Mouse (Mus musculus) neural tube, embryonic 11.5 days (tissue): ENCODE results near the gene Aunip. TPM values are rescaled to one million over a fixed set of nuclear protein-coding genes. Genes with fewer than 3 reads are reported as not detected.

Source experiments
- ATAC-seq: fragments of 200-750 bp; cut with Nextera tagmentation; 2 replicates; pipeline ENCODE4 v1.8.0; 2017; ENCODE audit warnings: moderate number of reproducible peaks, mild to moderate bottlenecking, moderate TSS enrichment, moderate library complexity; ENCODE audit not compliant: insufficient read depth, low FRiP score, low TSS enrichment
- DNase-seq: peaks from one replicate; pipeline ENCODE4 v3.0.0-alpha.2; 2015; ENCODE audit warnings: low spot score
- H3K27ac ChIP-seq: fragments of 300-500 bp; sonication (generic); 2 replicates; pipeline ENCODE4 v1.5.1; 2014; ENCODE audit warnings: low read depth, mild to moderate bottlenecking, low read length
- H3K27me3 ChIP-seq: fragments of 300-500 bp; sonication (generic); 2 replicates; pipeline ENCODE4 v1.6.1; 2014; ENCODE audit warnings: mild to moderate bottlenecking, low read length, mixed read lengths; ENCODE audit not compliant: control insufficient read depth, insufficient read depth
- H3K36me3 ChIP-seq: fragments of 300-500 bp; sonication (generic); 2 replicates; pipeline ENCODE4 v1.6.1; 2014; ENCODE audit warnings: mild to moderate bottlenecking, low read length, moderate library complexity, mixed read lengths; ENCODE audit not compliant: control insufficient read depth, insufficient read depth
- H3K4me1 ChIP-seq: fragments of 300-500 bp; sonication (generic); 2 replicates; pipeline ENCODE4 v1.6.1; 2014; ENCODE audit warnings: low read length, mixed read lengths; ENCODE audit not compliant: control insufficient read depth, insufficient read depth
- H3K4me2 ChIP-seq: fragments of 300-500 bp; sonication (generic); 2 replicates; pipeline ENCODE4 v1.6.1; 2014; ENCODE audit warnings: low read depth, mild to moderate bottlenecking, moderate library complexity
- H3K4me3 ChIP-seq: fragments of 300-500 bp; sonication (generic); 2 replicates; pipeline ENCODE4 v1.5.1; 2014; ENCODE audit warnings: low read depth, low read length
- H3K9ac ChIP-seq: fragments of 300-500 bp; sonication (generic); 2 replicates; pipeline ENCODE4 v1.6.1; 2014; ENCODE audit warnings: mild to moderate bottlenecking, low read length
- H3K9me3 ChIP-seq: fragments of 300-500 bp; sonication (generic); 2 replicates; pipeline ENCODE4 v1.6.1; 2016; ENCODE audit warnings: low read length; ENCODE audit not compliant: control insufficient read depth
- WGBS: fragments of 180-500 bp; shearing (Covaris S2); extraction: QIAGEN DNeasy Blood & Tissue Kit; methylation state at CpG from one replicate; pipeline ENCODE4 v1.1.7; 2014; 5-methylcytosine and 5-hydroxymethylcytosine counted together
- polyA plus RNA-seq: library from polyadenylated mRNA; unstranded; fragments of >200 nt; fragmentation: Nextera tagmentation; extraction: Ambion mirVana; gene quantifications from 2 replicates; pipeline ENCODE4 v1.2.1, GENCODE M21; 2014

Gene Aunip
- polyA plus RNA-seq, 1 experiment from 2014 or later: 8.1 TPM

GRCm38 (mm10) chr4:134481270-134481669 is 29.5 kb upstream of the Aunip start:
- Histone ChIP-seq H3K9me3 (no peaks in the 10 kb centered on the region), H3K36me3 (peaks cover 2% of the 10 kb centered on the region; the same call in 1 of the 2 replicates), H3K9ac (no peak overlapping the region), H3K27ac (no peak overlapping the region), H3K4me2 (no peak overlapping the region), H3K4me3 (no peak overlapping the region), H3K27me3 (no peaks in the 10 kb centered on the region), H3K4me1 (no peaks in the 10 kb centered on the region)
- no peak for DNase-seq
- no peak for ATAC-seq
- WGBS: 65% methylated on average over 6 of the region's 6 CpGs

- Histone ChIP-seq H3K27me3 (no peaks in the 10 kb centered on the region), H3K4me1 (no peaks in the 10 kb centered on the region), H3K4me3 (no peak overlapping the region), H3K9me3 (no peaks in the 10 kb centered on the region), H3K36me3 (no peaks in the 10 kb centered on the region), H3K4me2 (no peak overlapping the region), H3K9ac (no peak overlapping the region), H3K27ac (no peak overlapping the region)
- no peak for ATAC-seq
- DNase-seq: no peak
- 71% methylated on average over 8 of the region's 8 CpGs for WGBS
Observed at GRCm38 (mm10) chr4:134482442-134482841, 28.4 kb upstream of the Aunip start.

- H3K27ac ChIP-seq: no peak overlapping the region
- ATAC-seq (no peak), DNase-seq (no peak)
- H3K36me3 ChIP-seq: no peaks in the 10 kb centered on the region
- no peak overlapping the region for H3K4me3 ChIP-seq
- 72% methylated on average over 6 of the region's 6 CpGs for WGBS
- H3K4me1 ChIP-seq: no peaks in the 10 kb centered on the region
- H3K27me3 ChIP-seq: no peaks in the 10 kb centered on the region
- H3K9ac ChIP-seq: no peak overlapping the region
- no peaks in the 10 kb centered on the region for H3K9me3 ChIP-seq
- no peak overlapping the region for H3K4me2 ChIP-seq
Observed at GRCm38 (mm10) chr4:134483078-134483688, 27.6 kb upstream of the Aunip start.

DNA sequence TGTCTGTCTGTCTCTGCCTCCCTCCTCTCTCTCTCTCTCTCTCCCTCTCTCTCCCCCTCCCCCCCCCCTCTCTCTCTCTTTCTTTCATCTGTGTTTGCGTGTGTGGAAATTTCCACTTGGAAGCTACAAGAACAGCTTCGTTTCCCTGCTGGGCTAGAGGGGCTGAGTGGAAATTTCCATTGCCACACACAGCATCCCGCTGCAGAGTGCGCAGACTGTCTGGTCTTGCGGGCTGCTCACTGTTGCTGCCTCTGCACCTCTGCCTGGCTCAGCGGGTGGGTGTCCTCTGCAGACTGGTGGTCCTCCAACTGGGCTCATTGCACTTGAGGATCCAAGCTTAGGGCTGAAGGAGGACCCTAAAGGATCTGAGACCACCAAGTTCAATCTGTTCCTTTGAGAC is 27.1 kb upstream of the Aunip start:
- Histone ChIP-seq H3K27ac (no peak overlapping the region), H3K9me3 (no peaks in the 10 kb centered on the region), H3K9ac (no peak overlapping the region), H3K36me3 (no peaks in the 10 kb centered on the region), H3K4me2 (no peak overlapping the region), H3K4me3 (no peak overlapping the region), H3K4me1 (no peaks in the 10 kb centered on the region), H3K27me3 (no peaks in the 10 kb centered on the region)
- DNase-seq (no peak), ATAC-seq (no peak)
- WGBS: 54% methylated on average over 6 of the region's 6 CpGs

- no peaks in the 10 kb centered on the region for H3K4me1 ChIP-seq
- whole genome bisulfite sequencing: 82% methylated on average over 10 of the region's 10 CpGs
- DNase-seq (no peak), ATAC-seq (no peak)
- no peaks in the 10 kb centered on the region for H3K36me3 ChIP-seq
- H3K9ac ChIP-seq: no peak overlapping the region
- no peak overlapping the region for H3K4me2 ChIP-seq
- H3K9me3 ChIP-seq: no peaks in the 10 kb centered on the region
- no peak overlapping the region for H3K4me3 ChIP-seq
- no peaks in the 10 kb centered on the region for H3K27me3 ChIP-seq
- no peak overlapping the region for H3K27ac ChIP-seq
Observed at GRCm38 (mm10) chr4:134484231-134484630, 26.6 kb upstream of the Aunip start.

- Histone ChIP-seq H3K9me3 (no peaks in the 10 kb centered on the region), H3K4me1 (no peaks in the 10 kb centered on the region), H3K27me3 (no peaks in the 10 kb centered on the region), H3K4me3 (no peak overlapping the region), H3K4me2 (no peak overlapping the region), H3K9ac (no peak overlapping the region), H3K27ac (no peak overlapping the region), H3K36me3 (no peaks in the 10 kb centered on the region)
- DNase-seq (no peak), ATAC-seq (no peak)
- 87% methylated on average over 5 of the region's 5 CpGs for WGBS
Observed at GRCm38 (mm10) chr4:134485151-134485900, 25.5 kb upstream of the Aunip start.

- Histone ChIP-seq H3K27me3 (no peaks in the 10 kb centered on the region), H3K9me3 (no peaks in the 10 kb centered on the region), H3K4me3 (no peak overlapping the region), H3K4me2 (no peak overlapping the region), H3K9ac (no peak overlapping the region), H3K27ac (no peak overlapping the region), H3K4me1 (no peaks in the 10 kb centered on the region), H3K36me3 (no peaks in the 10 kb centered on the region)
- WGBS: 92% methylated on average over 5 of the region's 5 CpGs
- DNase-seq: no peak
- no peak for ATAC-seq
Observed at GRCm38 (mm10) chr4:134488211-134488610, 22.6 kb upstream of the Aunip start.

GRCm38 (mm10) chr4:134489986-134490665 is 20.7 kb upstream of the Aunip start:
- no peaks in the 10 kb centered on the region for H3K9me3 ChIP-seq
- no peak overlapping the region for H3K27ac ChIP-seq
- no peak overlapping the region for H3K9ac ChIP-seq
- H3K4me2 ChIP-seq: no peak overlapping the region
- ATAC-seq (no peak), DNase-seq (no peak)
- no peaks in the 10 kb centered on the region for H3K27me3 ChIP-seq
- WGBS: 90% methylated on average over 11 of the region's 11 CpGs
- H3K36me3 ChIP-seq: no peaks in the 10 kb centered on the region
- H3K4me3 ChIP-seq: no peak overlapping the region
- H3K4me1 ChIP-seq: no peaks in the 10 kb centered on the region
